Mouse (Mus musculus): Measurements from ENCODE around the gene Tmem104. TPM values are rescaled to one million over a fixed set of nuclear protein-coding genes. Genes with fewer than 3 reads are reported as not detected.

Tmem104 gene
- 10 to 100 TPM; 30.4 to 33.7 TPM for total RNA-seq (2023)

DNA sequence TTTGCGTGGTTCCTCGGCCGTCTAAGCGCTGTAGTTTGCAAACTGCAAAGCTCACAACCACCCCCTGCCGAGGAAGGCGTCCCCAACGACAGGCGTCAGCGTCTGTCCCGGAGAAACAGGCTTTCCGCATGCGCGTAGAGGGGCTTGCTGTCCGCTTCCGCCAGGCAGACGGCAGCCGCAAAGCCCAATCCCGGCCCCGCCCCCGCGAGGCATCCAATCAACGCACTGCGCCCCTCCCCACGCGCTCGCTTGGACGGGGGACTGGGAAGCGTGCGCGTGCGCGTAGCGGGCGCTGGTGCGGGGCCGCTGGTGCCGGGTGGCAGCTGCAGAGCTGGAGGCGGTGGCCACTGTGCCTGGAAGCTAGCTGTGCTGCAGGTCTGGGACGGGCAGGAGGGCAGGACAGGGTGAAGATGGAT lies at the start of gene Tmem104:
Gene Tmem104, plus strand, starts transcription at position 264 of the 416 bp plus-strand sequence.

GRCm38 (mm10) chr11:115162832-115163480 lies 24.3 kb upstream of the Tmem104 start, which contains the start of gene Slc9a3r1:
Gene Slc9a3r1, plus strand, starts transcription at chr11:115163341.

GRCm38 (mm10) chr11:115187693-115188092 lies 406 bp downstream of the Tmem104 start, which contains the start of gene Nat9:
Gene Nat9, minus strand, starts transcription at chr11:115187859.

GRCm38 (mm10) chr11:115267061-115267883 lies 80.0 kb downstream of the Tmem104 start, which contains the start of gene Grin2c:
Gene Grin2c, minus strand, starts transcription at chr11:115267243.

GRCm38 (mm10) chr11:115276780-115277603 lies 89.7 kb downstream of the Tmem104 start, which contains the start of gene Fdxr:
Gene Fdxr, minus strand, starts transcription at chr11:115277050.

Other genes starting within 250 kb of the Tmem104 start
- gene Cd300c, start 218.3 kb upstream of the Tmem104 start, total RNA-seq (2023): under 1 TPM in 1 of 2 experiments, not detected in 1; 0.64 TPM
- gene Cd300ld, start 197.6 kb upstream of the Tmem104 start, total RNA-seq (2023): 10 to 100 TPM; 70.2 to 85.4 TPM
- 10 to 100 TPM; 66.6 to 67.8 TPM for gene Cd300c2, start 185.6 kb upstream of the Tmem104 start, total RNA-seq (2023)
- not detected for gene Cd300ld2, start 171.3 kb upstream of the Tmem104 start, total RNA-seq (2023)
- not detected for gene Cd300ld4, start 160.5 kb upstream of the Tmem104 start, total RNA-seq (2023)
- 10 to 100 TPM in 1 of 2 experiments, 1 to 10 TPM in 1; 9.3 to 19.0 TPM for gene Cd300ld5, start 149.7 kb upstream of the Tmem104 start, total RNA-seq (2023)
- gene Cd300ld3, start 139.1 kb upstream of the Tmem104 start, total RNA-seq (2023): 10 to 100 TPM in 1 of 2 experiments, 1 to 10 TPM in 1; 9.5 to 21.5 TPM
- gene Cd300e, start 125.3 kb upstream of the Tmem104 start, total RNA-seq (2023): 1 to 10 TPM in 1 of 2 experiments, under 1 TPM in 1; 0.90 to 1.7 TPM
- 10 to 100 TPM; 11.4 to 12.6 TPM for gene Rab37, start 96.1 kb upstream of the Tmem104 start, total RNA-seq (2023)
- gene Cd300lf, start 53.5 kb upstream of the Tmem104 start, total RNA-seq (2023): 100 to 1,000 TPM; 160 to 201 TPM
- 100 to 1,000 TPM; 142 to 143 TPM for gene Slc9a3r1, start 24.1 kb upstream of the Tmem104 start, total RNA-seq (2023)
- gene Nat9, start 372 bp downstream of the Tmem104 start, total RNA-seq (2023): 10 to 100 TPM; 16.8 to 22.0 TPM
- not detected for gene Grin2c, start 79.8 kb downstream of the Tmem104 start, total RNA-seq (2023)
- 1 to 10 TPM; 7.5 to 9.2 TPM for gene Fdxr, start 89.6 kb downstream of the Tmem104 start, total RNA-seq (2023)
- gene Fads6, start 110.2 kb downstream of the Tmem104 start, total RNA-seq (2023): 1 to 10 TPM; 2.1 to 2.7 TPM
- not detected for gene Otop2, start 119.7 kb downstream of the Tmem104 start, total RNA-seq (2023)
- gene Ush1g, start 134.6 kb downstream of the Tmem104 start, total RNA-seq (2023): not detected
- not detected for gene Otop3, start 147.2 kb downstream of the Tmem104 start, total RNA-seq (2023)
- under 1 TPM; 0.18 to 0.49 TPM for gene Hid1, start 180.3 kb downstream of the Tmem104 start, total RNA-seq (2023)
- under 1 TPM; 0.38 to 0.64 TPM for gene Cdr2l, start 194.4 kb downstream of the Tmem104 start, total RNA-seq (2023)
- 10 to 100 TPM; 34.2 to 41.2 TPM for gene Mrpl58, start 216.3 kb downstream of the Tmem104 start, total RNA-seq (2023)
- 100 to 1,000 TPM; 211 to 231 TPM for gene Atp5h, start 232.5 kb downstream of the Tmem104 start, total RNA-seq (2023)
- gene Kctd2, start 232.6 kb downstream of the Tmem104 start, total RNA-seq (2023): 10 to 100 TPM; 18.7 to 19.1 TPM